26 mouse cellular contexts compared by ENCODE assay signal in the genomic region with DNA sequence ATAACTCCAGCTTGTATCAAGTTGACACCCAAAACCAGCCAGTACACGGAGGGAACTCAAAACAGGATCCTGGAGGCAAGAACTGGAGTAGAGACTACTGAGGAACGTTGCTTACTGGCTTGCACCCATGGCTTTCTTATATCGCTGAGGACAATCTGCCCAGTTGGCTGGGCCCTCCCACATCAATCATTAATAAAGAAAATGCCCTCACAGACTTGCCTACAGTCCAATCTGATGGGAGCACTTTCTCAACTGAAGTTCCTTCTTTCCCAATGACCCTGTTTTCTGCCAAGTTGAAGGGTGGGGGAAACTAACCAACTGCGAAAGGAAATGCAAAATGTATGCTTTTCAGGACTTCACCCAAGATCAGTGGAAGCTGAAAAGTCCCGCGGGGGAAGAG. TPM values are rescaled to one million over a fixed set of nuclear protein-coding genes. Genes with fewer than 3 reads are reported as not detected.
DNase-seq lines count a peak whose midpoint lies in the region; ATAC-seq and TF ChIP-seq lines count a peak whose summit lies in the region.
"Had no signal": no experiment of that assay in that cellular context is flagged by ENCODE, and none has a peak within 500 bp of the region (broad histone marks: within the 10 kb centered on the region; RNA-seq: fewer than 3 reads in every experiment).

No protein-coding gene starts in this region.

- no peaks in the 10 kb centered on the region for H3K36me3 ChIP-seq in kidney, embryonic 15.5 days
- H3K36me3 ChIP-seq: embryonic facial prominence, embryonic 10.5 days; embryonic facial prominence, embryonic 15.5 days; forebrain, embryonic 12.5 days; G1E; hindbrain, embryonic 12.5 days; intestine, embryonic 15.5 days; limb, embryonic 15.5 days; midbrain, embryonic 13.5 days; neural tube, embryonic 13.5 days had no signal

- no peak overlapping the region for H3K9ac ChIP-seq in kidney, embryonic 15.5 days
- H3K9ac ChIP-seq: embryonic facial prominence, embryonic 15.5 days; forebrain, embryonic 12.5 days; hindbrain, embryonic 12.5 days; intestine, embryonic 15.5 days; limb, embryonic 15.5 days; liver, embryonic 14.5 days; midbrain, embryonic 13.5 days; neural tube, embryonic 13.5 days had no signal

- H3K27ac ChIP-seq in kidney, embryonic 15.5 days: no peak overlapping the region
- H3K27ac ChIP-seq: embryonic facial prominence, embryonic 10.5 days; embryonic facial prominence, embryonic 15.5 days; forebrain, embryonic 12.5 days; hindbrain, embryonic 12.5 days; hindbrain, postnatal 0 days; intestine, embryonic 15.5 days; limb, embryonic 15.5 days; liver, embryonic 14.5 days; macrophage; midbrain, embryonic 13.5 days; neural tube, embryonic 13.5 days had no signal

- H3K4me1 ChIP-seq in kidney, embryonic 15.5 days: no peaks in the 10 kb centered on the region
- no peaks in the 10 kb centered on the region for H3K4me1 ChIP-seq in lung, adult 2 months (ENCODE audit: control insufficient read depth, insufficient read depth, low read length)
- H3K4me1 ChIP-seq: embryonic facial prominence, embryonic 10.5 days; embryonic facial prominence, embryonic 15.5 days; forebrain, embryonic 12.5 days; hindbrain, embryonic 12.5 days; intestine, embryonic 15.5 days; limb, embryonic 15.5 days; midbrain, embryonic 13.5 days; neural tube, embryonic 13.5 days had no signal

- no peak for TF ChIP-seq CTCF in lung, adult 2 months (IDR thresholded peaks at IDR 0.05; ENCODE audit: insufficient read depth, low read length)

- peaks cover 4% of the 10 kb centered on the region; the same call in 1 of the 2 replicates for H3K27me3 ChIP-seq in kidney, embryonic 15.5 days
- H3K27me3 ChIP-seq: embryonic facial prominence, embryonic 15.5 days; forebrain, embryonic 12.5 days; hindbrain, embryonic 12.5 days; intestine, embryonic 15.5 days; limb, embryonic 15.5 days; midbrain, embryonic 13.5 days; neural tube, embryonic 13.5 days had no signal

- TF ChIP-seq POLR2A in lung, adult 2 months (IDR thresholded peaks at IDR 0.05; ENCODE audit: borderline replicate concordance, extremely low read depth, low read depth, low read length): no peak

- no peak for ATAC-seq in kidney, embryonic 15.5 days (replicated peaks; ENCODE audit: low FRiP score)
- ATAC-seq: hindbrain, postnatal 0 days; intestine, embryonic 15.5 days; midbrain, embryonic 13.5 days had no signal

- peak; percentile 9 for DNase-seq in kidney, adult 11 months
- peak; percentile 2 for DNase-seq in lung, postnatal 10 days
- DNase-seq in lung, adult 2 months: no peak
- peak; percentile 14 for DNase-seq in kidney, adult 9 months
- DNase-seq in frontal cortex, adult 2 months (ENCODE audit: extremely low spot score in 1 of 2, low spot score in 1 of 2): no peak
- no peak for DNase-seq in embryo, embryonic 9.5 days (ENCODE audit: extremely low spot score)
- DNase-seq: cerebellum, adult 2 months; cerebellum, postnatal 14 days; gastrocnemius, postnatal 36 days; heart, adult 18-20 months; heart, postnatal 36 days; left cerebral cortex, postnatal 4 days had no signal

- H3K4me2 ChIP-seq in kidney, embryonic 15.5 days: no peak overlapping the region
- H3K4me2 ChIP-seq: embryonic facial prominence, embryonic 15.5 days; forebrain, embryonic 12.5 days; heart, embryonic 11.5 days; hindbrain, embryonic 12.5 days; intestine, embryonic 15.5 days; limb, embryonic 15.5 days; midbrain, embryonic 13.5 days; neural tube, embryonic 13.5 days had no signal

- 66% methylated on average over 6 of the region's 6 CpGs for WGBS in kidney, embryonic 15.5 days
- 44% methylated on average over 6 of the region's 6 CpGs for WGBS in lung, adult 2 months

- no peaks in the 10 kb centered on the region for H3K9me3 ChIP-seq in kidney, embryonic 15.5 days (replicated peaks)
- H3K9me3 ChIP-seq: embryonic facial prominence, embryonic 10.5 days; embryonic facial prominence, embryonic 15.5 days; forebrain, embryonic 12.5 days; G1E; hindbrain, embryonic 12.5 days; intestine, embryonic 15.5 days; limb, embryonic 15.5 days; midbrain, embryonic 13.5 days; neural tube, embryonic 13.5 days had no signal

- H3K4me3 ChIP-seq in kidney, embryonic 15.5 days (replicated peaks): no peak overlapping the region
- no peak overlapping the region for H3K4me3 ChIP-seq in lung, adult 2 months (replicated peaks; ENCODE audit: extremely low read depth, low read depth, low read length)
- H3K4me3 ChIP-seq: embryonic facial prominence, embryonic 10.5 days; embryonic facial prominence, embryonic 15.5 days; forebrain, embryonic 12.5 days; hindbrain, embryonic 12.5 days; intestine, embryonic 15.5 days; limb, embryonic 15.5 days; midbrain, embryonic 13.5 days; neural tube, embryonic 13.5 days had no signal

RNA-seq across cellular contexts. Expression of gene Pls3, which starts 20.7 kb away (rescaled TPM):
- 117 and 122 TPM in 2 replicates for polyA plus RNA-seq in kidney, embryonic 15.5 days (2015; fragmentation: Nextera tagmentation; extraction: Ambion mirVana)
- polyA plus RNA-seq in lung, adult 2 months (2012; rRNA removed): 20.5 and 44.2 TPM in 2 replicates
- polyA plus RNA-seq in frontal cortex, adult 2 months (2012; rRNA removed): 68.5 and 86.4 TPM in 2 replicates
- polyA plus RNA-seq: G1E had no signal

Comparison
In these comparisons a context has a peak if more than half of its experiments do, and no peak if none do; other contexts are left out.
1. DNase-seq: peak in kidney, adult 11 months (single experiment), lung, postnatal 10 days (single experiment) and kidney, adult 9 months (single experiment); none in lung, adult 2 months (single experiment), frontal cortex, adult 2 months (0 of 2) and embryo, embryonic 9.5 days (single experiment).